Mouse (Mus musculus) CH12.LX (cell line): Measurements from ENCODE around the gene Sit1. TPM values are rescaled to one million over a fixed set of nuclear protein-coding genes. Genes with fewer than 3 reads are reported as not detected.

Experiments
- DNase-seq: peaks from one replicate; pipeline ENCODE4 v3.0.0-alpha.2; 2013; ENCODE audit errors: extremely low read depth
- H3K27ac ChIP-seq: 2 replicates; pipeline ENCODE4 v1.5.1; 2012; ENCODE audit warnings: low read depth, mild to moderate bottlenecking, control low read depth, moderate library complexity; ENCODE audit not compliant: insufficient read depth
- H3K27me3 ChIP-seq: replicated peaks from 2 replicates; pipeline ENCODE3; 2012; ENCODE audit warnings: inconsistent platforms
- H3K36me3 ChIP-seq, 2 experiments: replicated peaks in 1 of 2; 2 replicates each; pipeline versions ENCODE3 to v1.6.1; 2012; ENCODE audit warnings: inconsistent platforms in 1 of 2, low read length in 1 of 2, mild to moderate bottlenecking in 1 of 2, mixed read lengths in 1 of 2, moderate library complexity in 1 of 2; ENCODE audit not compliant: control insufficient read depth in 1 of 2, insufficient read depth in 1 of 2
- H3K4me1 ChIP-seq, 2 experiments: 2 replicates each; pipeline ENCODE4 v1.6.1; 2012; ENCODE audit warnings: inconsistent platforms in 1 of 2, moderate library complexity in 1 of 2; ENCODE audit not compliant: insufficient read depth in 2 of 2, control insufficient read depth in 1 of 2
- H3K4me2 ChIP-seq: 2 replicates; pipeline ENCODE4 v1.6.1; 2012; ENCODE audit warnings: low read depth, mild to moderate bottlenecking, control low read depth; ENCODE audit not compliant: poor library complexity, insufficient read depth, severe bottlenecking
- H3K4me3 ChIP-seq, 3 experiments: fragments of 150-350 bp in 1 of 3; sonication (generic) in 1 of 3; replicated peaks in 1 of 3; 2 replicates each; pipeline versions ENCODE3 to v1.5.1; 2011 to 2012; ENCODE audit warnings: low read depth in 2 of 3, low read length in 2 of 3, mild to moderate bottlenecking in 2 of 3, moderate library complexity in 2 of 3, control low read depth in 1 of 3, improper control_type of control experiment in 1 of 3, inconsistent platforms in 1 of 3, mixed read lengths in 1 of 3; ENCODE audit not compliant: poor library complexity in 1 of 3
- H3K79me2 ChIP-seq: replicated peaks from 2 replicates; pipeline ENCODE4 v1.6.1; 2012; ENCODE audit warnings: mild to moderate bottlenecking, moderate library complexity; ENCODE audit not compliant: control insufficient read depth, poor library complexity, insufficient read depth, severe bottlenecking; ENCODE audit errors: extremely low read depth
- H3K9ac ChIP-seq: 2 replicates; pipeline ENCODE4 v1.6.1; 2012; ENCODE audit warnings: low read depth, mild to moderate bottlenecking, control low read depth, moderate library complexity; ENCODE audit not compliant: insufficient read depth
- H3K9me3 ChIP-seq: replicated peaks from 2 replicates; pipeline ENCODE3; 2012; ENCODE audit warnings: low read length, inconsistent platforms, mixed read lengths
- CHD1 ChIP-seq: IDR thresholded peaks from 2 replicates; pipeline ENCODE4 v1.6.1; 2012; ENCODE audit warnings: low read depth, low read length, improper control_type of control experiment, inconsistent platforms
- CHD2 ChIP-seq: IDR thresholded peaks from 2 replicates; pipeline ENCODE4 v1.6.1; 2011; ENCODE audit warnings: low read length, improper control_type of control experiment
- CTCF ChIP-seq, 2 experiments: IDR thresholded peaks in 1 of 2; conservative IDR thresholded peaks in 1 of 2; 2 replicates each; pipeline ENCODE4 v1.5.1; 2011 to 2012; ENCODE audit warnings: low read depth in 2 of 2, low read length in 2 of 2, improper control_type of control experiment in 1 of 2, inconsistent platforms in 1 of 2, mild to moderate bottlenecking in 1 of 2, moderate library complexity in 1 of 2
- ELF1 ChIP-seq: IDR thresholded peaks from 2 replicates; pipeline ENCODE4 v1.6.1; 2014; ENCODE audit warnings: low read depth, mild to moderate bottlenecking, inconsistent platforms, low read length, improper control_type of control experiment
- ETS1 ChIP-seq: conservative IDR thresholded peaks from 2 replicates; pipeline ENCODE4 v1.6.1; 2012; ENCODE audit warnings: low read depth, mild to moderate bottlenecking, inconsistent platforms, low read length, improper control_type of control experiment, moderate library complexity
- GABPA ChIP-seq: IDR thresholded peaks from 2 replicates; pipeline ENCODE4 v1.6.1; 2012; ENCODE audit warnings: low read depth, low read length, improper control_type of control experiment, inconsistent platforms; ENCODE audit not compliant: insufficient replicate concordance
- HCFC1 ChIP-seq: IDR thresholded peaks from 2 replicates; pipeline ENCODE4 v1.6.1; 2012; ENCODE audit warnings: low read depth, mild to moderate bottlenecking, inconsistent platforms, low read length, improper control_type of control experiment
- JUND ChIP-seq: conservative IDR thresholded peaks from 2 replicates; pipeline ENCODE4 v1.6.1; 2011; ENCODE audit warnings: low read depth, low read length, improper control_type of control experiment
- MAFK ChIP-seq: IDR thresholded peaks from 2 replicates; pipeline ENCODE4 v1.6.1; 2011; ENCODE audit warnings: low read length, improper control_type of control experiment; ENCODE audit not compliant: insufficient replicate concordance
- MEF2A ChIP-seq: IDR thresholded peaks from 2 replicates; pipeline ENCODE4 v1.6.1; 2014; ENCODE audit warnings: low read depth, mild to moderate bottlenecking, inconsistent platforms, low read length, improper control_type of control experiment, borderline replicate concordance
- NRF1 ChIP-seq: IDR thresholded peaks from 2 replicates; pipeline ENCODE4 v1.6.1; 2014; ENCODE audit warnings: low read depth, mild to moderate bottlenecking, inconsistent platforms, low read length, improper control_type of control experiment, moderate library complexity
- PAX5 ChIP-seq: IDR thresholded peaks from 2 replicates; pipeline ENCODE4 v1.6.1; 2012; ENCODE audit warnings: low read length, inconsistent platforms, mixed read lengths
- POLR2A ChIP-seq: IDR thresholded peaks from 2 replicates; pipeline ENCODE4 v1.6.1; 2011; ENCODE audit warnings: low read depth, mild to moderate bottlenecking, improper control_type of control experiment, low read length
- RAD21 ChIP-seq: IDR thresholded peaks from 2 replicates; pipeline ENCODE4 v1.6.1; 2011; ENCODE audit warnings: low read depth, mild to moderate bottlenecking, low read length, improper control_type of control experiment, moderate library complexity
- RCOR1 ChIP-seq: conservative IDR thresholded peaks from 2 replicates; pipeline ENCODE4 v1.6.1; 2012; ENCODE audit warnings: low read depth, mild to moderate bottlenecking, inconsistent platforms, low read length, improper control_type of control experiment
- SIN3A ChIP-seq: IDR thresholded peaks from 2 replicates; pipeline ENCODE4 v1.6.1; 2012; ENCODE audit warnings: low read length, improper control_type of control experiment, inconsistent platforms
- SMC3 ChIP-seq: IDR thresholded peaks from 2 replicates; pipeline ENCODE4 v1.6.1; 2011; ENCODE audit warnings: low read depth, low read length, improper control_type of control experiment
- TCF12 ChIP-seq: IDR thresholded peaks from 2 replicates; pipeline ENCODE4 v1.6.1; 2014; ENCODE audit warnings: low read depth, mild to moderate bottlenecking, inconsistent platforms, low read length, improper control_type of control experiment
- UBTF ChIP-seq: IDR thresholded peaks from 2 replicates; pipeline ENCODE4 v1.6.1; 2012; ENCODE audit warnings: low read depth, mild to moderate bottlenecking, inconsistent platforms, low read length, improper control_type of control experiment, moderate library complexity
- USF1 ChIP-seq: IDR thresholded peaks from 2 replicates; pipeline ENCODE4 v1.6.1; 2014; ENCODE audit warnings: low read depth, mild to moderate bottlenecking, inconsistent platforms, low read length, improper control_type of control experiment
- USF2 ChIP-seq: conservative IDR thresholded peaks from 2 replicates; pipeline ENCODE4 v1.6.1; 2011; ENCODE audit warnings: low read depth, low read length, improper control_type of control experiment
- ZC3H11A ChIP-seq: IDR thresholded peaks from 2 replicates; pipeline ENCODE4 v1.6.1; 2012; ENCODE audit warnings: low read depth, mild to moderate bottlenecking, inconsistent platforms, low read length, improper control_type of control experiment
- ZMIZ1 ChIP-seq: IDR thresholded peaks from 2 replicates; pipeline ENCODE4 v1.6.1; 2012; ENCODE audit warnings: low read depth, mild to moderate bottlenecking, inconsistent platforms, low read length, improper control_type of control experiment
- ZNF384 ChIP-seq: IDR thresholded peaks from 2 replicates; pipeline ENCODE4 v1.6.1; 2012; ENCODE audit warnings: low read depth, low read length, improper control_type of control experiment, inconsistent platforms
- dilution Hi-C: fragments of 300-500 bp; cut with MboI; formaldehyde crosslinking; loops from 2 replicates; pipeline ENCODE4 v1.14.3; 2020; ENCODE audit warnings: low sequenced_read_pairs; ENCODE audit not compliant: extremely low pct_unique_long_range_greater_than_20kb, extremely low pct_ligation_motif_present
- in situ Hi-C: fragments of 300-500 bp; cut with MboI; formaldehyde crosslinking; loops from 3 replicates; pipeline ENCODE4 v1.14.3; 2019; ENCODE audit warnings: low sequenced_read_pairs, low pct_ligation_motif_present, low pct_unique_long_range_greater_than_20kb, mixed read lengths
- polyA plus RNA-seq: library from polyadenylated mRNA; unstranded; fragments of >175 nt; gene quantifications from 2 replicates; pipeline ENCODE4 v1.2.1, GENCODE M21; 2012; ENCODE audit warnings: low read depth; ENCODE audit not compliant: insufficient read length
- total RNA-seq, 2 experiments: library from RNA; depleted of rRNA; stranded (reverse); fragments of 300-350 nt in 1 of 2; fragments of >200 nt in 1 of 2; gene quantifications; 2 replicates each; pipeline ENCODE4 v1.2.3; 2012 to 2014

Gene Sit1
- total and polyA plus RNA-seq, 3 experiments = 2.8 to 10.5 (median 10.1) TPM

DNA sequence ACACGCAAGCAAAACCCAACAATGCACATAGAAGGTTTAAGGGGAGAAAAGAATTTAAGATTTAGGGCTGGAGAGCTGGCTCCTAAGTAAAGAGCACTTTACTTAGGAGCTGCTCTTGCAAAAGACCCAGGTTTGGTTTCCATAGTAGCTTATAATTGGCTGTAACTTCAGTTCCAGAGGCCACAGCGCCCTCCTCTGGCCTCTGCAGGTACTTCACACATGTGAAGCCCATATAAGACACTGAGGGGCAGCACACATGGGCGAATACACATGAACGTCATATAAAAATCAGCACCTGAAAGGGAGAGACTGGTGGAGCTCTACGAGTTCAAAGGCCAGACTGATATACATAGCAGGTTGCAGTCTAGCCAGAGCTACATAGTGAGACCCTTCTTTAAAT, 44.3 kb upstream of the Sit1 start:
- Histone ChIP-seq H3K27ac (no peak overlapping the region), H3K4me2 (no peak overlapping the region), H3K9me3 (peaks cover 3% of the 10 kb centered on the region), H3K36me3 (peaks cover 21 to 31% of the 10 kb centered on the region in 2 experiments), H3K4me3 (no peak overlapping the region), H3K27me3 (peaks cover 22% of the 10 kb centered on the region), H3K79me2 (no peaks in the 10 kb centered on the region), H3K9ac (no peak overlapping the region), H3K4me1 (peaks cover 0 to 16% of the 10 kb centered on the region in 2 experiments; a peak in 2 of 4 replicates)
- TF ChIP-seq USF1 (no peak), JUND (no peak), RAD21 (peak; percentile 36), CHD1 (no peak), SMC3 (peak; percentile 24), CTCF (conservative IDR thresholded peaks at IDR 0.05 in 1 of 2, IDR thresholded peaks at IDR 0.05 in 1 of 2; ENCODE audit: low read depth in 2 of 2, low read length in 2 of 2) (peak; percentile 27 to 56; a peak in 2 of 4 replicates)
- dilution Hi-C loops = no loop called here
- in situ Hi-C loops = no loop called here
- peak; percentile 27 for DNase-seq

DNA sequence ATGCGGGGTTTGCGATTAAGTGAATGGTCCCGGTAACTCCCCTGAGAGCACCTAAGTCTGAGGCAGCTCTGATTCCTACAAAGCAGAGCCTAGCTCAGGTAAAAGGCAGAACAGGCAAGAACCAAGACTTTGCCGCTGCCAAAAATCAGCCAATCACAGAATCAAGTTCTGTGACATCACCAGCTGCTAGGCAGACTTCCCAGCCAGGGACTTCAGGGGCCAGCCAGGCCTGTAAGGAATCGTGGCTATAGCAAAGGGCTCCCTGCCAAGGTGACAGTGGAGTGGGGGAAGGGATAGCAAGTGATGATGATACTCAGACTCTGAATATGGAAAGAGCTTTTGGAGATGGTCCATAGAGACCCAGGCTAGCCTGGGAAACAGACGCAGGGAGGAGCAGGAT, 36.4 kb upstream of the Sit1 start:
- dilution Hi-C loops = no loop called here
- no peaks in the 10 kb centered on the region for H3K36me3 ChIP-seq

GRCm38 (mm10) chr4:43519551-43519950, 36.0 kb upstream of the Sit1 start:
- in situ Hi-C loops = no loop called here
- no peak overlapping the region for H3K4me3 ChIP-seq
- peaks cover 0 to 20% of the 10 kb centered on the region in 2 experiments; a peak in 2 of 4 replicates for H3K4me1 ChIP-seq
- H3K27me3 ChIP-seq = peaks cover 62% of the 10 kb centered on the region
- no peak overlapping the region for H3K4me2 ChIP-seq
- dilution Hi-C loops = no loop called here
- no peak for DNase-seq
- H3K9ac ChIP-seq = no peak overlapping the region
- H3K79me2 ChIP-seq = no peaks in the 10 kb centered on the region
- H3K27ac ChIP-seq = no peak overlapping the region
- no peak for TF ChIP-seq POLR2A
- no peak for TF ChIP-seq ZNF384
- no peak for TF ChIP-seq RCOR1
- no peak for TF ChIP-seq ZC3H11A
- no peak for TF ChIP-seq USF2
- TF ChIP-seq TCF12 = no peak
- TF ChIP-seq MAFK = no peak
- no peak for TF ChIP-seq CHD2
- TF ChIP-seq UBTF = no peak
- TF ChIP-seq ZMIZ1 = no peak
- TF ChIP-seq MEF2A = no peak
- no peak for TF ChIP-seq SIN3A
- no peak for TF ChIP-seq ELF1
- no peak for TF ChIP-seq PAX5
- TF ChIP-seq CHD1 = no peak
- TF ChIP-seq JUND = no peak
- no peak for TF ChIP-seq SMC3
- no peak for TF ChIP-seq HCFC1
- TF ChIP-seq GABPA = no peak
- no peak for TF ChIP-seq ETS1
- H3K9me3 ChIP-seq = no peaks in the 10 kb centered on the region
- no peaks in the 10 kb centered on the region for H3K36me3 ChIP-seq

More for the DNA sequence above, 36.4 kb upstream of the Sit1 start:
- TF ChIP-seq CHD2 (peak; percentile 99), NRF1 (peak; percentile 28; the same call in 1 of the 2 replicates), MEF2A (no peak)
- TF ChIP-seq, all 38 proteins: peak for 2
- in situ Hi-C loops = no loop called here
- H3K9me3 ChIP-seq = no peaks in the 10 kb centered on the region
- H3K27me3 ChIP-seq = peaks cover 61% of the 10 kb centered on the region
- no peaks in the 10 kb centered on the region for H3K79me2 ChIP-seq
- no peak overlapping the region for H3K9ac ChIP-seq
- no peak overlapping the region for H3K4me2 ChIP-seq
- H3K4me3 ChIP-seq = no peak overlapping the region
- DNase-seq = peak; percentile 79
- peaks cover 0 to 20% of the 10 kb centered on the region in 2 experiments; a peak in 2 of 4 replicates for H3K4me1 ChIP-seq
- H3K27ac ChIP-seq = no peak overlapping the region
